Mouse (Mus musculus): ENCODE measurements at regions not wholly inside any gene's neighbourhood (a gene's known extent, or its start where the extent isn't known, plus 50 kb on each side); places are given as distances from the start of the nearest gene placed in this dataset.

GRCm38 (mm10) chr2:107785521-107785920 lies 495.1 kb downstream of the Kcna4 start:
- no peaks in the 10 kb centered on the region for H3K9me3 ChIP-seq (ENCODE audit: low read length)
- no peak overlapping the region for H3K9ac ChIP-seq (replicated peaks; ENCODE audit: low read length)
- H3K4me2 ChIP-seq (ENCODE audit: low read depth, low read length), result no peak overlapping the region
- DNase-seq (ENCODE audit: low spot score) (peak; percentile 17), ATAC-seq (no peak)
- no peak overlapping the region for H3K27ac ChIP-seq
- H3K4me3 ChIP-seq (ENCODE audit: low read length), result no peak overlapping the region
- H3K36me3 ChIP-seq (ENCODE audit: insufficient read depth, low read length), result no peaks in the 10 kb centered on the region
- H3K27me3 ChIP-seq (ENCODE audit: insufficient read depth, low read length), result no peaks in the 10 kb centered on the region
- 38% methylated on average over 2 of the region's 2 CpGs for WGBS
- no peak for TF ChIP-seq CTCF (IDR thresholded peaks at IDR 0.05; ENCODE audit: low read depth)
- no peaks in the 10 kb centered on the region for H3K4me1 ChIP-seq (ENCODE audit: insufficient read depth, low read length)

- no peaks in the 10 kb centered on the region for H3K4me1 ChIP-seq (ENCODE audit: insufficient read depth, low read length)
- no peak for ATAC-seq
- DNase-seq (ENCODE audit: low spot score), result no peak
- no peak for TF ChIP-seq CTCF (IDR thresholded peaks at IDR 0.05; ENCODE audit: low read depth)
- no peak overlapping the region for H3K27ac ChIP-seq
- H3K36me3 ChIP-seq (ENCODE audit: insufficient read depth, low read length), result no peaks in the 10 kb centered on the region
- no peak overlapping the region for H3K4me3 ChIP-seq (ENCODE audit: low read length)
- WGBS, result 97% methylated on average over 1 of the region's 1 CpGs
- no peaks in the 10 kb centered on the region for H3K27me3 ChIP-seq (ENCODE audit: insufficient read depth, low read length)
- H3K4me2 ChIP-seq (ENCODE audit: low read depth, low read length), result no peak overlapping the region
- no peak overlapping the region for H3K9ac ChIP-seq (replicated peaks; ENCODE audit: low read length)
- no peaks in the 10 kb centered on the region for H3K9me3 ChIP-seq (ENCODE audit: low read length)
Observed at GRCm38 (mm10) chr2:107796930-107797329, 506.5 kb downstream of the Kcna4 start.

GRCm38 (mm10) chr2:107813206-107813605 lies 522.8 kb downstream of the Kcna4 start:
- Histone ChIP-seq H3K4me1 (ENCODE audit: insufficient read depth, low read length) (no peaks in the 10 kb centered on the region), H3K27me3 (ENCODE audit: insufficient read depth, low read length) (no peaks in the 10 kb centered on the region), H3K27ac (no peak overlapping the region), H3K4me3 (ENCODE audit: low read length) (no peak overlapping the region), H3K9me3 (ENCODE audit: low read length) (no peaks in the 10 kb centered on the region), H3K4me2 (ENCODE audit: low read depth, low read length) (no peak overlapping the region), H3K36me3 (ENCODE audit: insufficient read depth, low read length) (no peaks in the 10 kb centered on the region), H3K9ac (replicated peaks; ENCODE audit: low read length) (no peak overlapping the region)
- DNase-seq (ENCODE audit: low spot score) (no peak), ATAC-seq (no peak)
- no peak for TF ChIP-seq CTCF (IDR thresholded peaks at IDR 0.05; ENCODE audit: low read depth)
- WGBS, result 27% methylated on average over 3 of the region's 3 CpGs

GRCm38 (mm10) chr2:107813992-107814391 lies 523.6 kb downstream of the Kcna4 start:
- no peak overlapping the region for H3K4me3 ChIP-seq (ENCODE audit: low read length)
- no peak overlapping the region for H3K27ac ChIP-seq
- no peaks in the 10 kb centered on the region for H3K4me1 ChIP-seq (ENCODE audit: insufficient read depth, low read length)
- H3K27me3 ChIP-seq (ENCODE audit: insufficient read depth, low read length), result no peaks in the 10 kb centered on the region
- DNase-seq (ENCODE audit: low spot score) (no peak), ATAC-seq (no peak)
- no peak overlapping the region for H3K9ac ChIP-seq (replicated peaks; ENCODE audit: low read length)
- 15% methylated on average over 1 of the region's 1 CpGs for WGBS
- H3K4me2 ChIP-seq (ENCODE audit: low read depth, low read length), result no peak overlapping the region
- H3K36me3 ChIP-seq (ENCODE audit: insufficient read depth, low read length), result no peaks in the 10 kb centered on the region
- H3K9me3 ChIP-seq (ENCODE audit: low read length), result no peaks in the 10 kb centered on the region
- TF ChIP-seq CTCF (IDR thresholded peaks at IDR 0.05; ENCODE audit: low read depth), result no peak

All from hindbrain, postnatal 0 days (tissue).